Mouse (Mus musculus) gastrocnemius, adult 8-10 months (tissue): Measurements from ENCODE around the gene Foxp1. TPM values are rescaled to one million over a fixed set of nuclear protein-coding genes. Genes with fewer than 3 reads are reported as not detected.

Experiments
- DNase-seq, 2 experiments: peaks; one replicate each; pipeline ENCODE4 v3.0.0; 2022; ENCODE audit warnings: low spot score in 2 of 2
- total RNA-seq, 4 experiments: library from RNA; stranded (reverse); gene quantifications; 2 replicates each; pipeline ENCODE4 v1.2.4; 2022

The Foxp1 gene
- total RNA-seq, 4 experiments from 2014 or later, result 10.0 to 15.5 (median 13.9) TPM

DNA sequence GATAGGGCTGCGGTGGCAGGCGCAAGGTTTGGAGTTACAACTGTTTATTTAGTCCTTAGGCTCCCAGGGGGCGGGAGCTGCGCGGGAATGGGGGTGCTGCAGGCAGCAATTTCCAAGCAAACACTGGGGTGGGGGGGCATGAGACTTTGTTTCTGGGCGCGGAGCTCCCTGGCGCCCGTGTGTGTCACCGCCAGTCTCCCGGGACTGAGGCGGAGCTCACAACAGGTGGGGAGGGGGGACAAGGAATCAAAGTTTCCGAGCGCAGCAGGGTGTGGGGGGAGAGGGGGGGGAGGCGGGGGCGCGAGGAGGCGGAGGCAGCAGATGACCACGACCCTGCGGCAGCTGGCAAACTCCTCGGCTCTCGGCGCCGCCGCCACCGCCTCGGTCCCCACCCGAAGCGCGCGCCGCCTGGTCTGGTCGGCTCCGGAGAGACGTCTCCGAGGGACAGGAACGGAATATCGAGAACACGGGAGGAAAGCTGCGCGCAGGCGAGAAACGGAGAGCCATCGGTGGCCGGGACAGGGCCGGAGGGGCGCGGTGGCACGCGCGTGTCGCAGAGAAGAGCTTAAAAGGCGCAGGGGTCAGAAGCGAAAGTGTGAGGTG is 1.4 kb downstream of the Foxp1 start:
- peak; percentile 25 to 54 for DNase-seq

DNA sequence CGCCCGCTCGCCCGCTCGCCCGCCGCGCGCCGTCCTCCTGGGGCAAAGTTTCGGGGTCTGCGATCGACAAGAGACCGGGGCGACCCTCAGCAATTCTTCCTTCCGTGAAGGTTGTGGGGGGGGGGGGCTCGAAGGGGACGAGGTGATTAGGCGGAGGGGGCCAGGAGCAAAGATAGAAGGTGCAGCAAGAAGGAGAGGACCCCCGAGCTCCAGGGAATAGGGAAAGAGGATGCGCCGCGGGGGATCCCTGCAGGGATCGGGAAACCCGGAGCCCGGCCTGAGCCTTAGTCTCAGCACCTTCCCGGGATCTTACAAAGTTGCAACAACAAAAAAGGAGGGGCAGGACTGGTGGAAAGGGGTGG is 1.9 kb downstream of the Foxp1 start:
- no peak for DNase-seq

DNA sequence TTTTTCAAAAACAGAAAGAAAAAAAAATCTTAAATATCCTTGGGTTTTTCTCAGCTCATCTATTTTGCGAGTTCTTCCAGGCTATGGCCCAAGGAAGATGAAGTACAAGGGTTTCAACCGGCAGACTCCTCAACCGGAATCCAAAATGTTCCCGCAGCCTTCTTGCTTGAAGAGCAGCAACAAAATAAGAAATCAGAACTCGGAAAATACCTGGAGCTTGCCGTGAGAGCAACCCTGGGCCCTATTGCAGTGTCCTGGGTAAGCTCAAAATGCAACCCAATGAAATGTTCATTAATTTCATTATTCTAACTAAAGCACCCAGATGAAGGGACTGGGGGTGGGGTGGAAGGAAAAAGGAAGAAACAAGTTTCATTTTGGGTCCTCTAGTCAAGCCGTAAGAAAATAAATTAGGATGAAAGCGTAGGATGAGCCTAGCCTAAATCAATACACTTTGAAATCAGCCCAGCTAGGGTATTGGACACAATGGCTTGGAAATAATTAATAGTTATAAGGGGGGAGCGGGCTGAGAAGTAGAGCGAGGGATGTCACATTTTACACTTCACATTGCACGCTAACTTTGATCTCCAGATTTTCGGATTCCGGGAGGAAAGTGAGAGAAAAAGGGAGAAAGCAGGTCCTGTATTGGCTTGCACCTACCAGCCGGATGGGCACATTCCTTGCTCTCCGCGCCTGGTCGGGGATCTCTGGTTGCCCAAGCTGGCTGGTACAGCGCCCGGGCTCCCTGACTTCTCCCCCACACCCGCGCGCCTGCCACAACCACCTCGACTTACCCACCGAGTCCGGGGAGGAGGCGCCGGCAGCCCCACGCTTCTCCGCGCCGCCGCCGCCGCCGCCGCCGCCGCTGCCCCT is 2.5 kb downstream of the Foxp1 start:
- peak; percentile 44 to 53 for DNase-seq

DNA sequence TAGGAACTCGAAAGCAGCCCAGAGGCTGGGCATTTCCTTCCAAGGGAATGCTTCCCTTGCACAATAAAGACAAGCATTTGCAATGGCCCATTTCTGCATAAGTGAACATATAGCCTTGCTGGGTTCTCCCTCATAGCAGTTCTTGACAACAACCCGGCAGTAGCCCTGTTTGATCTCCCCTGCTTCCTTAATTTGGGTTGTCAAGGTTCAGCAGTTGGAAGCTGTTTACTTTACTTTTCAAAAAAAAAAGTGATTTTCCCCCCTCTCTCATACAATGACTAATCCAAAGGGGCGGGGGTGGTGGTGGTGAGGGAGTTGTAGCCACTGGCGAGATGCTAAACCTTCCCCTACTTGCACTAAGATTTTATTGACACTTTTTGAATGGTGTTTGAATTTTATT is 3.5 kb downstream of the Foxp1 start:
- DNase-seq, result no peak

DNA sequence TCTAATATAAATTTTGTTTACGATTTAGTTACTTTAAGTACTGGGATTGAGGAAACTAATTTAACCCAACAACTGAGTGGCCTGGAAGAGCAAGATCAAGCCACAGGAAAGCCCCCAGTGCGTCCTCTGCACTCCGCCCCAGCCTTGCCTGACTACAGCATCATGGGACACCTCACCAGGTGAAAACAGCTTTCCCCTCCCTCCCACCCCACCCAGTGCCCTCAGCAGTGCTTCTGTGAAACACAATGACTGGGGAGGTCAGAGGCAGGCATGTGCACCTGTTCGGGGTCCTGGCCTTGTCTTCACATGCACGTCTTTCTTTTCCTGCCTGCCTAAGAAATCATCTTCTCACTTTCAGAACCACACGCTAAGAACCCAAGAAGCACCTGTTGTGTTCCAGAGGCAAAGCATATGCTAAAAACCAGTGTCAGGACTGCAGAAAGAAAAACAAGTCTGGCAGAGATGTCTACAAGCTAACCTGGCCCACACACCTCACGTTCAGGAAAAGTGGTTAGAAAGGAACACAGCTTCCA is 6.8 kb downstream of the Foxp1 start:
- no peak for DNase-seq

GRCm38 (mm10) chr6:99511862-99512261 is 10.7 kb downstream of the Foxp1 start:
- no peak for DNase-seq

GRCm38 (mm10) chr6:99509189-99509592 is 13.3 kb downstream of the Foxp1 start:
- DNase-seq, result peak in 1 of 2 experiments; percentile 26

GRCm38 (mm10) chr6:99506816-99507215 is 15.7 kb downstream of the Foxp1 start:
- no peak for DNase-seq

GRCm38 (mm10) chr6:99503741-99504140 is 18.8 kb downstream of the Foxp1 start:
- no peak for DNase-seq

- DNase-seq, result no peak
Observed at GRCm38 (mm10) chr6:99502727-99503126, 19.8 kb downstream of the Foxp1 start.

DNA sequence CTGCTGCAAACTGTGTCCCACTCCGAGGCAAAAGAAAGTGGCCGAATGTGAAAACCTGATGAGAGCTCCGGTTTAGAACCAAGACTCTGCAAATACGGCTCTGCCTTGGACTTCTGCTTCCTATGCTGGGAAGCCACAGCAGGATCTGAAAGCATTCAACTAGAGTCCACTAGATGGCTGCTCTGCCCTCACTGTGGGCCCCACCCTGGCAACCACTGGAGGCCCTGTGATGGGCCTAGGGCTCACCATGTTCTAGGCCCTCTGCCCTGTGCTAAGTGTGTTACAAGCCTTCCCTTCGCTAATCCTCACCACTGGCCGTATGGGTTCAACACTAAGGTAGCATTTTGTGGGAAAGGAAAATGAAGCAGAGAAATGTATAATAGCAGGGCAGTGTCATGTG is 20.2 kb downstream of the Foxp1 start:
- no peak for DNase-seq

GRCm38 (mm10) chr6:99500570-99501270 is 21.8 kb downstream of the Foxp1 start:
- no peak for DNase-seq

DNA sequence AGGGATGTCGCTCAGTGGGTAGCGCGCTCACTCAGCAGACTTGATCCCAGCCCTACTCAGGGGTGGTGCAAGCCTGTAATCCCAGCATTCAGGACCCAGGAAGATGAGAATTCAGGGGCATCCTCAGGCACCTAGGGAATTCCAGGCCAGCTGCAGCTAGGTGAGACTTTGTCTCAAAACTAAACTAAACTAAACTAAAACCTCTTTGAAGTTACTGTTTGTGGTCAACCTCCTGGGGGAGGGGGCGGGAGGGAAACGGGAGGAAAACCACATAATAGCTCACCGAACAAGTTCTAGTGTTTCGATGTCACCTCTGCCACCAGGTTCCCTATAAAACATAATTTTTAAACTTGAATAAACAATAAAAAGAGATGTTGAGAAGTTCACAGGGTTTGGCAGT is 24.4 kb downstream of the Foxp1 start:
- DNase-seq, result no peak

DNA sequence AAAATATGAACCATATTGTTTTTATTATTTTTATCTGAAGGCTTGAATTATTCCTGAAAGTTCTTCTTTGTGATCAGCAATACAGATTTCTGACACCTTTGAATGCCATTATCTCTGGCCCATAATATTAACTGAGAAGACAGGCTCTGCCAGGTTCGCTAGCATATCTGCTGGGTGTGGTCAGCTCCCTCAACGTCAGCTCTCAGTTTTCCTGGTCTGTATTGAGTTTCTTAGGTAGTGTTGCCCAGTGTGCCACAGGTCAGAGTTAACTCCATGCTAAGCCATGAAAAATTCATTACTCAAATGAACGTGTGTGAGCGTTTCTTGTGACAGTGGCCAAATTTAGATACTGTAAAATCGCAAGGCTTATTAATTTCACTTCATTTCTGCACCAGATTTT is 26.4 kb downstream of the Foxp1 start:
- DNase-seq, result no peak

GRCm38 (mm10) chr6:99492937-99493336 is 29.6 kb downstream of the Foxp1 start:
- no peak for DNase-seq

DNA sequence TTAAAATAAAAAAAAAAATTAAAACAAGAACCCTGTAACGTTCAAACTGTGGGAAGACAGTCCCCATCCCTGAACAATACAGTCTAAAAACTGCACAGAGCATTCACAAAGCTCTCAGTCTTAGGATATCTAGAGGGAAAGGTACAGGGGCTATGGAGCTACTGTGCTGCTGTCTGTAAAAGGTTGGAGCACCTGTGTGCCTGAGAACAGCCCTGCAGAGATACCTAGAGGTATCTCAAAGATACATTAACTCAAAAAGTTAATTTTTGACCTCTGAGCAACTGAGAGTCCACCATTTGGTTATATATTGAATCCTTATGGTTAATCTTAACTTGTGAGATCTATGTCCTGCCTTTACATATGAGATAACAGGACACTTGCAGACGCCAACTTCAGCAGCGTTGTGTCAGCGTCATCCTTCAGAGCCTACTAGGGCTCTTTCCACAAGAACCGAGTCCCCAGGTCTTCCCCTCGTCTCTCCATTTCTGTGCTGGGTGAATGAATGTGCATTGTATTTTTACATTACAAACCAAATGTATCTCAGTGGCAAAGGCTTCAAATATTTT is 30.5 kb downstream of the Foxp1 start:
- no peak for DNase-seq

GRCm38 (mm10) chr6:99491146-99491545 is 31.4 kb downstream of the Foxp1 start:
- peak in 1 of 2 experiments; percentile 13 for DNase-seq

DNA sequence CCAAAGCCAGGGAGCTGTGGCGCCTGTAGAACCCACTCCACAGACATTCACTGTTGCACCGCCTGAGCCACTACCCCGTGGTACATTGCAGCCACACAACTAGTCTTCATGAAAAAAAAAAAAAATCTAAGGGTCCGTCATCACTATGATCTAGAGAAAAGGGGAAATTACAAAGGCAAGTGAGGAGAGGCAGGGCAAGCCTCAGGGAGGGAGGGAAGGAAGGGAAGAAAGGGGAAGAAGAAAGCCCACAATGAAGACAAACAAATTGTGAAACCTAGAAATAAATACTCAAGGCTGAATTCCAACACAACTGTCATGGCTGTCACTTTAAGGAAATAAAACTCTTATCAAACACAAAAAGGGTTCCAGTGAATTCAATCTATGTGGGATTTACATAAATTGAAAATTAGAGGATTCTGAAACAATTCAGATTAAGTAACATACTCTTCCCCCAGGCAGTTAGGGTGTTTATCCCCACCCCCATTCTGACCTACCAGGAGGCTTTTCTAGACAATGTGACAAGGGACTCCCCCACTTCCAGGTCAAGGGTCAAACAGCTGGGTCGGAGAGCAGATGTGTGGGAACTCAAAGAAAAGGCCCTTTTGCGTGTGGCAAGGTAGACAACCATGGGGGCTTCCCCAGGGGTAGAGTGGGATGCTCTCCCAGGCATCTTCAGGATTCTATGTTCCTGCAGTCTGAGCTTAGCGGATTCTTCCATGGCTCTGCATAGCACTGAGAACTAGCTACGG is 32.4 kb downstream of the Foxp1 start:
- no peak for DNase-seq

DNA sequence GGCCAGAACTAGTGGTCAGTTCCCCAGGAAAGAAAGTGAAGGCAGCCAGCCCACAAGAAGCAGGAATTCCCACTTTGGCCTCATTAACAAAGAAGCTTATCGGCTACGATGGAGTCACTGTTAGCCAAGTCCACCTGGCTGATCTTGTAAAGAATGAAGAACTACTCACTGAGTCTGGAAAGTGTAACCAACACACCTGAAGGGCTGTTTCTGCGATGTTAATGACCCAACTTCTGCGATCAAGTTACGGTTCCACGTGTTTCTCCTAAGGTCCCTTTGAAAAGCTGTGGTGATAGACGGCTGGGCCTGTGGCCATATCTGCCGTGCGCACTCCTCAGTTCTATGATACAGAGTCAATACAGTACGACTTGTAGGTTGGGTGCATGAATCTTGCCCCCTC is 33.1 kb downstream of the Foxp1 start:
- DNase-seq, result no peak

DNA sequence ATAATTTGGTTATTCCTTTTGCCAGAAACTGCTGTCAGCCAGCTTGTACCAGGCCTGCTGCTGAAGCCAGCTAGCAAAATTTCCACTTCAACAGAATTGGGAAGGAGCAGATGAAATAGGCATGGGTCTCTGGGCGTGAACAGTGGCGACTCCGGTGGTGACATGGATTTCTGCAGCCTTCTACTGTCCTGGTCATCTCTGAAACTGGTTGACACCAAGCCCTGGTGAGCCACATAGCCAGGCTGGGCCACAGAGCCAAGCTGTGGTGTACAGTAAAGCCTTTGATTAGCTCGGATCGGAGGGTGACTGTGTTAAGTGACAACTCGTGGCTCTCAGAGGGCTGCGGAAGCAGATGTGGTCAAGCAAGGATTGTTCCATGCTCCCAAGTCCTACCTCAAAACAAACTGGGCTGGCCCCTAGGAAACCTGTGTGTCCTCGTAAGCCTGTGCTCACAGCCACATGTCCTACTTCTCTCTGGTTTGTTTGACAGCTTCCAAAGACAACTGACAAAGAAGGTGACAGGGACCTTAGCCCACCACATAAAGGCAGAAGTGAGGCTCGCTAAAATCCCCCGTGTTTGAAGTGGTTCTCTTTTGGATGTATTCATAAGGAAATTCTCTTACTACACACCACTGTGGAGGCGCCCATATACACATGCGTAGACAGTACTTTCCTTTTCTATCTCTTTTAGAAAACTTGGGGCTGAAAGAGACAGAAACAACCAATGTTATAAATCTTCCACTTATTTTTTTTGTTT is 36.5 kb downstream of the Foxp1 start:
- no peak for DNase-seq
